Mouse (Mus musculus): ENCODE results near the gene Aco2. TPM values are rescaled to one million over a fixed set of nuclear protein-coding genes. Genes with fewer than 3 reads are reported as not detected.

Aco2 gene
- polyA plus RNA-seq, 1 experiment, result 174 TPM

DNA sequence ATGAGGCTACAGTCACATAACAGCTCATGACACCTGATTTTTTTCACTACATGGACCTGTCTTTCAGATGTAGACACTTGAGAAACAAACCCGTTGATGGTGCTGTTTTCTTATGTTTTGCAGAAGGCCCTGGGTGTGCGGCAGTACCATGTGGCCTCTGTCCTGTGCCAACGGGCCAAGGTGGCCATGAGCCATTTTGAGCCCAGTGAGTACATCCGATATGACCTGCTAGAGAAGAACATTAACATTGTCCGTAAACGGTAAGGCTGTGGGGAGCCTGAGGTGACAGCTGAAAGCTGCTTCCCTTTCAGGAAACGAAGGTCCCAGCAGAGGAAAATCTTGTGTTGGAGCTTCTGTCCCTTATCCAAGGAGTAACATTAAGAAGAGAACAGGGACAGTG lies 17.1 kb downstream of the Aco2 start:
- no peak overlapping the region for H3K27ac ChIP-seq (ENCODE audit: insufficient read depth, low read length)
- peaks cover 23% of the 10 kb centered on the region for H3K36me3 ChIP-seq (ENCODE audit: control insufficient read depth, insufficient read depth, low read length, poor library complexity, severe bottlenecking)
- H3K9ac ChIP-seq (ENCODE audit: low read depth, poor library complexity, severe bottlenecking), result no peak overlapping the region
- H3K4me3 ChIP-seq (ENCODE audit: low read depth, low read length), result no peak overlapping the region
- H3K9me3 ChIP-seq (replicated peaks; ENCODE audit: control insufficient read depth, insufficient read depth, low read length, poor library complexity, severe bottlenecking), result no peaks in the 10 kb centered on the region
- no peaks in the 10 kb centered on the region for H3K27me3 ChIP-seq (ENCODE audit: control insufficient read depth, insufficient read depth, low read length, poor library complexity, severe bottlenecking)
- no peaks in the 10 kb centered on the region for H3K4me1 ChIP-seq (ENCODE audit: control insufficient read depth, insufficient read depth, low read length)
- TF ChIP-seq CTCF (IDR thresholded peaks at IDR 0.05; ENCODE audit: low read depth, low read length), result no peak
- no peak for TF ChIP-seq EP300 (IDR thresholded peaks at IDR 0.05; ENCODE audit: insufficient read depth, low read depth, low read length)
- no peak for TF ChIP-seq POLR2A (IDR thresholded peaks at IDR 0.05; ENCODE audit: insufficient read depth, low read length)

GRCm38 (mm10) chr15:81891140-81891802 lies 19.2 kb downstream of the Aco2 start:
- no peaks in the 10 kb centered on the region for H3K9me3 ChIP-seq (replicated peaks; ENCODE audit: control insufficient read depth, insufficient read depth, low read length, poor library complexity, severe bottlenecking)
- no peak for TF ChIP-seq POLR2A (IDR thresholded peaks at IDR 0.05; ENCODE audit: insufficient read depth, low read length)
- TF ChIP-seq CTCF (IDR thresholded peaks at IDR 0.05; ENCODE audit: low read depth, low read length), result no peak
- TF ChIP-seq EP300 (IDR thresholded peaks at IDR 0.05; ENCODE audit: insufficient read depth, low read depth, low read length), result no peak
- peak overlapping the region; percentile 69 for H3K9ac ChIP-seq (ENCODE audit: low read depth, poor library complexity, severe bottlenecking)
- peaks cover 32% of the 10 kb centered on the region for H3K36me3 ChIP-seq (ENCODE audit: control insufficient read depth, insufficient read depth, low read length, poor library complexity, severe bottlenecking)
- no peaks in the 10 kb centered on the region for H3K27me3 ChIP-seq (ENCODE audit: control insufficient read depth, insufficient read depth, low read length, poor library complexity, severe bottlenecking)
- peak overlapping the region; percentile 93 for H3K27ac ChIP-seq (ENCODE audit: insufficient read depth, low read length)
- no peak overlapping the region for H3K4me3 ChIP-seq (ENCODE audit: low read depth, low read length)
- H3K4me1 ChIP-seq (ENCODE audit: control insufficient read depth, insufficient read depth, low read length), result no peaks in the 10 kb centered on the region

DNA sequence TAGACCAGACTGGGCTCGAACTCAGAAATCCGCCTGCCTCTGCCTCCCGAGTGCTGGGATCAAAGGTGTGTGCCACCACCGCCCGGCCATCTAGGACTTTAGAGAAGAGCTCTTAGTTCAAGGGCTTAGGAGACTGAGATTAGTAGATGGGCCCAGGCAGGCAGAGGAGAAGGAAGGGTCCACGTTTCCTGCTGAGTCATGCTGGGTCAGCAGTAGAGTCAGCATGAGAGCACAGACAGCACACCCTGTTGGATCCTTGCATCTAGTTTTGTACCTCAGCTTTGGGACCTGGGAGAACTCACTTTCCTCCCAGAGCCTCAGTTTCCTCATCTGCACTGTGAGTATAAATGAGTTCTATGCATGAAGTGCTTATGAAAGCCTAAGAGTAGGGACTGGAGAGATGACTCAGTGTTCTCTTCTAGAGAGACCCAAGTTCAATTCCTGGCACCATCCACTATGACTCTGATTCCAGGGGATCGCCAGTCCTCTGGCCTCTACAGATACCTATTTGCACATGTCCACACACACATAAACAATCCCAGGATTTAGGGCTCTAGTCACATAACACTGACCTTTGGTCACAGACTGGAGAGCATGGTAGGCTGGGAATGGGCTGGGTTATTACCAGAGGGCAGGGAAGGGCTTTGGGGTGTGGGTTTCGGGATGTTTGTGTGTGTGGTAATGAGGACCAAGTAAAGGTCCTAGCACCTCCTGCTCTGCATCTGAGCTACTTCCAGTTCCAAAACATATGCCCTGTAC lies 19.9 kb downstream of the Aco2 start:
- Histone ChIP-seq H3K9ac (ENCODE audit: low read depth, poor library complexity, severe bottlenecking) (peak overlapping the region; percentile 69), H3K27ac (ENCODE audit: insufficient read depth, low read length) (peak overlapping the region; percentile 93), H3K4me3 (ENCODE audit: low read depth, low read length) (no peak overlapping the region; the same call in 1 of the 2 replicates), H3K27me3 (ENCODE audit: control insufficient read depth, insufficient read depth, low read length, poor library complexity, severe bottlenecking) (no peaks in the 10 kb centered on the region), H3K4me1 (ENCODE audit: control insufficient read depth, insufficient read depth, low read length) (no peaks in the 10 kb centered on the region), H3K36me3 (ENCODE audit: control insufficient read depth, insufficient read depth, low read length, poor library complexity, severe bottlenecking) (peaks cover 31% of the 10 kb centered on the region), H3K9me3 (replicated peaks; ENCODE audit: control insufficient read depth, insufficient read depth, low read length, poor library complexity, severe bottlenecking) (no peaks in the 10 kb centered on the region)
- TF ChIP-seq CTCF (IDR thresholded peaks at IDR 0.05; ENCODE audit: low read depth, low read length) (no peak), EP300 (IDR thresholded peaks at IDR 0.05; ENCODE audit: insufficient read depth, low read depth, low read length) (peak; percentile 95), POLR2A (IDR thresholded peaks at IDR 0.05; ENCODE audit: insufficient read depth, low read length) (no peak)

DNA sequence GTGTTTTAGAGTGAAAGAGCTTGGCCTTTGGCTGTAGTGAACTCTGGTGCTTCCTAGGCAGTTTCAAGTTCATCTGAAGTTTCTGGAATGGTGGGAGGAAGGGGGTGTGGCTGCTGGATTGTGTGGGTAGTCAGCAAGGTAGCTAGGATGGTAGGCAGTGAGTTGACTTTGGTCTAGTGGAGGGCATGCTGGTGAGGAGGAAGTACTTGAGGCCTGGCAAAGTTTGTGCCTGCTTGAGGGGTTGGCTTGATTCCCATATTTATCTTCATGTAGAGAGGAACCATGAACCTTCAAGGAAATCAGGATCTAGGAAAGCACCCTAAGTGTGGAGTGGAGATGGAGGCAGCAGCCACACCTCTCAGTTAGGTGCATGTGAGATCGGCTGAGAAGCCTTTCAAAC lies 21.9 kb downstream of the Aco2 start:
- Histone ChIP-seq H3K27ac (ENCODE audit: insufficient read depth, low read length) (no peak overlapping the region), H3K9me3 (replicated peaks; ENCODE audit: control insufficient read depth, insufficient read depth, low read length, poor library complexity, severe bottlenecking) (no peaks in the 10 kb centered on the region), H3K27me3 (ENCODE audit: control insufficient read depth, insufficient read depth, low read length, poor library complexity, severe bottlenecking) (no peaks in the 10 kb centered on the region), H3K9ac (ENCODE audit: low read depth, poor library complexity, severe bottlenecking) (no peak overlapping the region), H3K36me3 (ENCODE audit: control insufficient read depth, insufficient read depth, low read length, poor library complexity, severe bottlenecking) (peaks cover 39% of the 10 kb centered on the region), H3K4me3 (ENCODE audit: low read depth, low read length) (no peak overlapping the region), H3K4me1 (ENCODE audit: control insufficient read depth, insufficient read depth, low read length) (no peaks in the 10 kb centered on the region)
- TF ChIP-seq EP300 (IDR thresholded peaks at IDR 0.05; ENCODE audit: insufficient read depth, low read depth, low read length), result no peak
- TF ChIP-seq POLR2A (IDR thresholded peaks at IDR 0.05; ENCODE audit: insufficient read depth, low read length), result no peak
- no peak for TF ChIP-seq CTCF (IDR thresholded peaks at IDR 0.05; ENCODE audit: low read depth, low read length)

DNA sequence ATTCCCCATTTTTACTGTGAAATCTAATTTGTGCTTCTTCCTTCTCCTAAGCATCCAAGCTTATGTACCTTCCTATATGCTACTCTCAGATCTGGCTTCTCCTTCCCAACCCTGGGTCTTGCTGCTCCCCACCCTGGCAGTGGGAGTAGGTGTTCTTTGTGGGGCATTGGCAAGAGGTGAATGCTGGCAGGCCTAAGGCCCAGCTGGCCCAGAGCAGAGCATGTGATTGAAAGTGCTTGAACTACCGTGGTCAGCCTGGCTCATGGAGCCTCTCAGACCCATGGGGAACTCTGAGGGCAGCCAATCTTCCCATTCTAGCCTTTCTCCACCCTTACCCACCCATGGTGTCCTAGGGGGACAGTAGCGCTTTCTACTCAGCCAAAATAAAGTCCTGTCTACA lies 24.3 kb downstream of the Aco2 start:
- Histone ChIP-seq H3K27me3 (ENCODE audit: control insufficient read depth, insufficient read depth, low read length, poor library complexity, severe bottlenecking) (no peaks in the 10 kb centered on the region), H3K4me3 (ENCODE audit: low read depth, low read length) (no peak overlapping the region), H3K36me3 (ENCODE audit: control insufficient read depth, insufficient read depth, low read length, poor library complexity, severe bottlenecking) (peaks cover 29% of the 10 kb centered on the region), H3K4me1 (ENCODE audit: control insufficient read depth, insufficient read depth, low read length) (no peaks in the 10 kb centered on the region), H3K9me3 (replicated peaks; ENCODE audit: control insufficient read depth, insufficient read depth, low read length, poor library complexity, severe bottlenecking) (no peaks in the 10 kb centered on the region), H3K9ac (ENCODE audit: low read depth, poor library complexity, severe bottlenecking) (no peak overlapping the region), H3K27ac (ENCODE audit: insufficient read depth, low read length) (no peak overlapping the region)
- no peak for TF ChIP-seq CTCF (IDR thresholded peaks at IDR 0.05; ENCODE audit: low read depth, low read length)
- TF ChIP-seq EP300 (IDR thresholded peaks at IDR 0.05; ENCODE audit: insufficient read depth, low read depth, low read length), result no peak
- TF ChIP-seq POLR2A (IDR thresholded peaks at IDR 0.05; ENCODE audit: insufficient read depth, low read length), result no peak

Measured in ES-Bruce4 (cell line).